Mouse (Mus musculus) G1E (cell line): Measurements from ENCODE around the gene Ppard.

ENCODE experiments used
- CTCF ChIP-seq: IDR thresholded peaks from 2 replicates; pipeline ENCODE4 v1.5.1; 2012; ENCODE audit warnings: low read depth, low read length, inconsistent platforms, mixed read lengths
- GATA1 ChIP-seq: IDR thresholded peaks from 2 replicates; pipeline ENCODE4 v1.6.1; 2012; ENCODE audit warnings: borderline replicate concordance, low read length, inconsistent platforms, mixed read lengths
- GATA2 ChIP-seq: IDR thresholded peaks from 2 replicates; pipeline ENCODE4 v1.6.1; 2012; ENCODE audit warnings: low read depth, low read length, inconsistent platforms, borderline replicate concordance

DNA sequence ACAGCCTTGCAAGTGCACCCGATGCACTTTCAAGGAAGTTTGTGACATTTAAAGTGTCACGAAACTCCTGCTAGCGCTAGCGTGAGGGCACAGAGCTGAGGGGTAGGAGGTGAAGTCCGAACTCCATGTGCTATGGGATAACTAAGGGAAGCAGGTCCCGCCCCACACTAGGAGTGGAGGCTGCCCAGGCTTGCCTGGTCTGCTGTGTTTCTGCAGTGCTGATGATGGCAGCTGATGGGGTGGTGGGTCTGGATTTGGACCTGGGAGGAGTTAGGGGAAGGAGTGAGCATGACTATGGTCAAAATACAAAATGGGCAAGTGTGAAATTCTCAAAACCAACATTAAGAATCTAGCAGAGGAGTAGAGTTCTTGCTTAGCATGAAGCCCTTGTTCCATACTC is 2.0 kb upstream of the Ppard start:
- TF ChIP-seq CTCF (no peak), GATA1 (no peak), GATA2 (no peak)
